Mouse (Mus musculus) heart, embryonic 16.5 days (tissue): ENCODE results near the gene Zdhhc17. TPM values are rescaled to one million over a fixed set of nuclear protein-coding genes. Genes with fewer than 3 reads are reported as not detected.

ENCODE experiments used
- ATAC-seq: fragments of 200-750 bp; cut with Nextera tagmentation; replicated peaks from 2 replicates; pipeline ENCODE4 v1.8.0; 2017; ENCODE audit warnings: moderate number of reproducible peaks; ENCODE audit not compliant: insufficient read depth, low FRiP score; ENCODE audit errors: extremely low read depth
- H3K27ac ChIP-seq: fragments of 300-500 bp; sonication (generic); 2 replicates; pipeline ENCODE4 v1.5.1; 2014; ENCODE audit warnings: mild to moderate bottlenecking, low read length, control low read depth, moderate library complexity
- H3K27me3 ChIP-seq: fragments of 300-500 bp; sonication (generic); 2 replicates; pipeline ENCODE4 v1.6.1; 2014; ENCODE audit warnings: low read length, mixed read lengths; ENCODE audit not compliant: control insufficient read depth, insufficient read depth
- H3K36me3 ChIP-seq: fragments of 300-500 bp; sonication (generic); 2 replicates; pipeline ENCODE4 v1.6.1; 2014; ENCODE audit not compliant: control insufficient read depth, insufficient read depth
- H3K4me1 ChIP-seq: fragments of 300-500 bp; sonication (generic); 2 replicates; pipeline ENCODE4 v1.6.1; 2014; ENCODE audit warnings: low read length, mixed read lengths; ENCODE audit not compliant: control insufficient read depth, insufficient read depth
- H3K4me2 ChIP-seq: fragments of 300-500 bp; sonication (generic); 2 replicates; pipeline ENCODE4 v1.6.1; 2014; ENCODE audit warnings: low read depth, mild to moderate bottlenecking, control low read depth, low read length
- H3K4me3 ChIP-seq: fragments of 300-500 bp; sonication (generic); 2 replicates; pipeline ENCODE4 v1.5.1; 2014; ENCODE audit warnings: mild to moderate bottlenecking, control low read depth, low read length
- H3K9ac ChIP-seq: fragments of 300-500 bp; sonication (generic); 2 replicates; pipeline ENCODE4 v1.6.1; 2014; ENCODE audit warnings: low read length, control low read depth
- H3K9me3 ChIP-seq: fragments of 300-500 bp; sonication (generic); replicated peaks from 2 replicates; pipeline ENCODE4 v1.6.1; 2016; ENCODE audit warnings: low read length; ENCODE audit not compliant: control insufficient read depth
- WGBS: fragments of 180-500 bp; shearing (Covaris S2); extraction: QIAGEN DNeasy Blood & Tissue Kit; methylation state at CpG from one replicate; pipeline ENCODE4 v1.1.7; 2014; 5-methylcytosine and 5-hydroxymethylcytosine counted together
- polyA plus RNA-seq: library from polyadenylated mRNA; unstranded; fragments of >200 nt; fragmentation: Nextera tagmentation; extraction: Ambion mirVana; gene quantifications from 2 replicates; pipeline ENCODE4 v1.2.1, GENCODE M21; 2015

Gene Zdhhc17
- polyA plus RNA-seq, 1 experiment from 2014 or later, result 19.1 TPM

GRCm38 (mm10) chr10:110974885-110975284, 35.1 kb downstream of the Zdhhc17 start:
- H3K9ac ChIP-seq, result no peak overlapping the region
- ATAC-seq, result no peak
- H3K4me1 ChIP-seq, result no peaks in the 10 kb centered on the region
- peaks cover 12% of the 10 kb centered on the region; the same call in 1 of the 2 replicates for H3K36me3 ChIP-seq
- no peak overlapping the region for H3K4me2 ChIP-seq
- WGBS, result 80% methylated on average over 1 of the region's 1 CpGs
- H3K9me3 ChIP-seq, result no peaks in the 10 kb centered on the region
- no peak overlapping the region for H3K27ac ChIP-seq
- no peaks in the 10 kb centered on the region for H3K27me3 ChIP-seq
- no peak overlapping the region for H3K4me3 ChIP-seq

- Histone ChIP-seq H3K9ac (no peak overlapping the region), H3K36me3 (peaks cover 13% of the 10 kb centered on the region; the same call in 1 of the 2 replicates), H3K9me3 (no peaks in the 10 kb centered on the region), H3K4me3 (no peak overlapping the region), H3K27me3 (no peaks in the 10 kb centered on the region), H3K27ac (no peak overlapping the region), H3K4me2 (no peak overlapping the region), H3K4me1 (no peaks in the 10 kb centered on the region)
- no peak for ATAC-seq
- WGBS, result 43% methylated on average over 3 of the region's 3 CpGs
Measured at GRCm38 (mm10) chr10:110974463-110974862, 35.5 kb downstream of the Zdhhc17 start.

GRCm38 (mm10) chr10:110971998-110972397, 37.9 kb downstream of the Zdhhc17 start:
- WGBS, result 73% methylated on average over 9 of the region's 9 CpGs
- no peak for ATAC-seq
- Histone ChIP-seq H3K36me3 (peaks cover 13% of the 10 kb centered on the region; the same call in 1 of the 2 replicates), H3K4me2 (no peak overlapping the region), H3K4me1 (no peaks in the 10 kb centered on the region), H3K27ac (no peak overlapping the region), H3K9ac (no peak overlapping the region), H3K4me3 (no peak overlapping the region), H3K27me3 (no peaks in the 10 kb centered on the region), H3K9me3 (no peaks in the 10 kb centered on the region)

DNA sequence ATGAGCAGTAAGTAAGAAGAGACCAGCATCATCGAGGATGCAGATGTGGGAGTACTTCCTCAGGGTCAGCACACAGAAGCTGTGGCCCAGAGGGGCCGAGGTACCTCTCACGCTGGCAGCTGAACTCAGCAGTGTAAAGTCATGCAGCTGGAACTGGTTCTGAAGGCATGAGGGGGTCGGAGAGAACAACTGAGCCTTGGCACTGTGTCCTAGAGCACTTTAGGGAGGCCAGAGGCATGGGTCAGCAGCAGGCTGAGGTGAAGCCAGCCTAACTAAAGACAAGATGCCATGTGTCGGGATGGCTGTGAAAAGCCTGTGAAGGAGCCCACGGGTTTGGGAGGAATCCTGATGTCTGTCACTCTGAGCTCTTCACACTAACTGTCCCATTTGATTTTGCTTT, 38.5 kb downstream of the Zdhhc17 start:
- WGBS, result 76% methylated on average over 6 of the region's 6 CpGs
- H3K9me3 ChIP-seq, result no peaks in the 10 kb centered on the region
- no peak for ATAC-seq
- no peak overlapping the region for H3K4me2 ChIP-seq
- no peak overlapping the region for H3K9ac ChIP-seq
- no peak overlapping the region for H3K27ac ChIP-seq
- H3K4me1 ChIP-seq, result no peaks in the 10 kb centered on the region
- H3K4me3 ChIP-seq, result no peak overlapping the region
- H3K36me3 ChIP-seq, result peaks cover 13% of the 10 kb centered on the region; the same call in 1 of the 2 replicates
- no peaks in the 10 kb centered on the region for H3K27me3 ChIP-seq

- no peak for ATAC-seq
- peaks cover 13% of the 10 kb centered on the region; the same call in 1 of the 2 replicates for H3K36me3 ChIP-seq
- H3K27ac ChIP-seq, result no peak overlapping the region
- H3K4me3 ChIP-seq, result no peak overlapping the region
- no peak overlapping the region for H3K9ac ChIP-seq
- H3K4me2 ChIP-seq, result no peak overlapping the region
- no peaks in the 10 kb centered on the region for H3K27me3 ChIP-seq
- 81% methylated on average over 3 of the region's 3 CpGs for WGBS
- H3K9me3 ChIP-seq, result no peaks in the 10 kb centered on the region
- no peaks in the 10 kb centered on the region for H3K4me1 ChIP-seq
Measured at GRCm38 (mm10) chr10:110971044-110971443, 38.9 kb downstream of the Zdhhc17 start.

DNA sequence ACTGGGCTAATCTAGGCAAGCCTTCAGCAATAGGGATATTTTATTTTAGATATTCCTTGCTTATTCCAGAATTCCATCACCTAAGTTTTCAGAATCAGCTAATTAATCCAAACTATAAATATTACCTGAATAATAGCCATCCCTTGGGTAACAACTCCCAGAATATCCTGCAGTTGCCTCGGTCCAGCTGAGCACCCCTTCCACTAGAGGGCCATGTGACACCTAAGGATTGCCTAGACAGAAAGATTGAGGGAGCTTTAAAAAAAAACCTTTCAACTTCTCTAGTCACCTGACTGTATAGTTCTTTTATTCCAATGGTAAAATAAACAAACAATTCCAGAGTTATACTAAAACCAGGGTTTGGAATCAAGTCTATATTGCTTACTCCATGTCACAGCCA, 47.8 kb downstream of the Zdhhc17 start:
- no peak for ATAC-seq
- no peak overlapping the region for H3K27ac ChIP-seq
- H3K9me3 ChIP-seq, result no peaks in the 10 kb centered on the region
- H3K36me3 ChIP-seq, result peaks cover 6% of the 10 kb centered on the region; the same call in 1 of the 2 replicates
- WGBS, result 38% methylated on average over 1 of the region's 1 CpGs
- no peaks in the 10 kb centered on the region for H3K27me3 ChIP-seq
- no peaks in the 10 kb centered on the region for H3K4me1 ChIP-seq
- H3K4me2 ChIP-seq, result no peak overlapping the region
- no peak overlapping the region for H3K4me3 ChIP-seq
- no peak overlapping the region for H3K9ac ChIP-seq

DNA sequence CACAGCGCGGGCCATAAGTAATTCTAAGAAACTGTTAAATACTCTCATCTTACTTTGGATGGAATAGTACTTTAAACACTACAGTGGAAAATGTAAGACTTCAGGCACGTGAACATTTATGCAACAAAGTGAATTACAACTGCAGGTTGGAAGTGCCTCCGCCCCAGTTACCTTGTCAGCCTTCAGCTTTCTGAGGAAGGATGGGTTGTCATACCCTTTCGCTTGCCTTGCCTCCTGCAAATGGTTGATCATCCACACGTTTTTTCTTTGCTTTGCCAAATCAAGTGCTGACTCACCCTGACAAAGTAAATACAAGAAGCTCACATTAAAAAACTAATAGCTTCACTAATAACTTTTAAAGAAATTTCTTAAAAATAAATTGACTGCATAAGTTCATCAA, 49.1 kb downstream of the Zdhhc17 start:
- H3K9ac ChIP-seq, result no peak overlapping the region
- ATAC-seq, result no peak
- WGBS, result 91% methylated on average over 6 of the region's 6 CpGs
- no peak overlapping the region for H3K4me2 ChIP-seq
- peaks cover 6% of the 10 kb centered on the region; the same call in 1 of the 2 replicates for H3K36me3 ChIP-seq
- no peak overlapping the region for H3K27ac ChIP-seq
- H3K9me3 ChIP-seq, result no peaks in the 10 kb centered on the region
- H3K4me1 ChIP-seq, result no peaks in the 10 kb centered on the region
- no peaks in the 10 kb centered on the region for H3K27me3 ChIP-seq
- H3K4me3 ChIP-seq, result no peak overlapping the region

- Histone ChIP-seq H3K36me3 (peaks cover 12% of the 10 kb centered on the region; the same call in 1 of the 2 replicates), H3K9ac (no peak overlapping the region), H3K27me3 (no peaks in the 10 kb centered on the region), H3K9me3 (no peaks in the 10 kb centered on the region), H3K4me3 (no peak overlapping the region), H3K4me1 (no peaks in the 10 kb centered on the region), H3K4me2 (no peak overlapping the region), H3K27ac (no peak overlapping the region)
- WGBS, result 91% methylated on average over 8 of the region's 8 CpGs
- ATAC-seq, result no peak
Measured at GRCm38 (mm10) chr10:110959781-110960180, 50.2 kb downstream of the Zdhhc17 start.

- no peak overlapping the region for H3K9ac ChIP-seq
- no peak overlapping the region for H3K4me2 ChIP-seq
- WGBS, result 90% methylated on average over 6 of the region's 6 CpGs
- H3K9me3 ChIP-seq, result no peaks in the 10 kb centered on the region
- peaks cover 13% of the 10 kb centered on the region; the same call in 1 of the 2 replicates for H3K36me3 ChIP-seq
- H3K4me3 ChIP-seq, result no peak overlapping the region
- H3K27ac ChIP-seq, result no peak overlapping the region
- H3K27me3 ChIP-seq, result no peaks in the 10 kb centered on the region
- H3K4me1 ChIP-seq, result no peaks in the 10 kb centered on the region
- ATAC-seq, result no peak
Measured at GRCm38 (mm10) chr10:110958879-110959278, 51.1 kb downstream of the Zdhhc17 start.
